Mouse (Mus musculus): ENCODE measurements around the gene Lsp1.

Gene Lsp1

DNA sequence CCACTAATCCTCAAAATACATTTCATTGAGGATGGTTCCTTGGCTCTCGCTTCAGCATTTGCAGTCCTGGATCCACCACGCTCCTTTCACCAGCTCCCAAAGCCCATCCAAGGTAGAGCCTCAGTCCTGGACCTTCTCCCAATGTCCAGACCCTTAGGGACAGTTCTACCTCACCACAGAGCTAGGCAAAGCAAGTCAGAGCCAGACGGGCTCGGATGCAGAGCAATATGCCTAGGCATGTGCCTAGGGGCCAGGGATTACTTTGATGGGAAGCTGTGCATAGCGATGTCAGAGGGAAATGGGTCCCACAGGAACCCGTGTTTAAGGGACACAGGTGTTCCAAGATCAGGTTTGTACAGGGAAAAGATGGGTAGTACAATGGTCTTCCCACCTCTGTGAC, 15.3 kb upstream of the Lsp1 start:
- no peak for DNase-seq

DNA sequence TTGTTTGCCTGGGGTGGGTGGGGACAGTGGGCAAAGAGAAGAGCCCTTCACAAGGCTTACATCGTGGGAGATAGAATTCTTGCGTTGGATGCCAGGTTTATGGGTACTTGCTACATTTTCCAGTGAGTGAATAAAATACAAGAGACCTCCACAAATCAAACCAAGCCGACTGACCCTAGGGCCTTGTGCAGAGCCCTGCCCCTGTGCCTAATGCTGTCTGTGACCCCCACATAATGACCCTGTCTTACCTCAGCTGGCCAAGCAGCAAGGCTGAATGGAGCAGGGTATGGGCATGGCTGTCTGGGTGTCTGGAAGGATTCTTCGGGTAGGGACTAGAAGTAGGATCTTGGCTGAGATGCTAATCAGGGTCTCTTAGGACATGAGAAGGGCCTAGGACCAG, 14.3 kb upstream of the Lsp1 start:
- no peak for DNase-seq

DNA sequence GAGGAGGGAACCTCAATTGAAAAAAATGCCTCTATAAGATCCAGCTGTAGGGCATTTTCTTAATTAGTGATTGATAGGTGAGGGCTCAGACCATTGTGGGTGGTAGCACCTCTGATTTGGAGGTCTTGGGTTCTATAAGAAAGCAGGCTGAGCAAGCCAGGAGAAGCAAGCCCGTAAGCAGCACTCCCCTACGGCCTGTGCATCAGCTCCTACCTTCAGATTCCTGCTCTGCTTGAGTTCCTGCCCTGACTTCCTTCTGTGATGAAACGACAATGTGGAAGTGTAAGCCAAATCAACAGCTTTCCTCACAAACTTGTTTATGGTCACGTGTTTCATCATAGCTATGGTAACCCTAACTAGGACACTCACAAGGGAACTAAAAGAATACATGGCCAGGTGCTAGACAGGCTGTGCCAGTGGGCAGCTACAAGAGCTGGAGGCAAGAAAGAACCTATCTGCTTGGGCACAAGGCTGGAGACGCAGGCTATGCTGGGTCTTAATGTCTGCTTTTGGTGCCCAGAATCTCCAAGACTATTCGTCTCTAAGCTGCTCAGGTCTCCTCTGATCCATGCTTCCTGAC, 11.5 kb upstream of the Lsp1 start:
- DNase-seq: peak in 1 of 2 experiments; percentile 2

DNA sequence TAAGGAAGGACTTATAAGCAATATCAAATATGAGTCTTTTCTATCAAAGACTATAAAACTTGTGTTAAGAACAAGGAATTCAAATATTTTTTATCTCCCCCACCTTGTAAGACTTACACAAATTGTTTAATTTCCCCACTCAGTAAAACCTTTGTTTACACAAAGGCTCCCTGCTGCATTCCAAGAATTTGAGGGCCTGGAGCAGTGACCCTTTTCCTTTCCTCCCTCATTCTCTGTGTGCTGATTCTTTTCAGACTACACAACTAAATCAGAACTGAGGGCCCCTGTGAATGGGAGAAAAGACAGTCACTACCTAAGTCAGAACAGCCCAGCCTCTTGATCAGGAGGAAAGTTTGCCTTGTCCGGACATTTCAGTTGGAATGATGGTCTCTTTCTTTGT, 5.9 kb upstream of the Lsp1 start:
- DNase-seq: no peak

DNA sequence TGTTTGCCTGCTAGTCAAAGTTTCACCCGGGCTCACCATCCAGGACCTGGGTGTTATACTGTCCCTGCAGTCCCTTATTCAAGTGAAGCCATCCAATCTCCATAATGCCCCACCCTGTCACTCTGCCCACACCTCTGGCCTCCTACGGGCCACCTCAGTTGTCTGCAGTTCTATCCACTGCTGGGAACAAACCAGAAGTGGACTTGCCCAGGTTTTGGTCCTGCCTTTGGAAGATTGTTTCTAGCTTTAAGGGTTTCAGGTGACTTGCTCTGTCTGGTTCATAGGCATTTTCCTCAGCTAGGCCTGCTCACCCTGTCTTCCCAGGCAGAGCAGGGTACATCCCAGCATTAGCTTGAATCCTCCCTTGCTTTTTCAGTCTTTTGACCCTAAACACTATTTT, 5.4 kb upstream of the Lsp1 start:
- peak in 1 of 2 experiments; percentile 8 for DNase-seq

DNA sequence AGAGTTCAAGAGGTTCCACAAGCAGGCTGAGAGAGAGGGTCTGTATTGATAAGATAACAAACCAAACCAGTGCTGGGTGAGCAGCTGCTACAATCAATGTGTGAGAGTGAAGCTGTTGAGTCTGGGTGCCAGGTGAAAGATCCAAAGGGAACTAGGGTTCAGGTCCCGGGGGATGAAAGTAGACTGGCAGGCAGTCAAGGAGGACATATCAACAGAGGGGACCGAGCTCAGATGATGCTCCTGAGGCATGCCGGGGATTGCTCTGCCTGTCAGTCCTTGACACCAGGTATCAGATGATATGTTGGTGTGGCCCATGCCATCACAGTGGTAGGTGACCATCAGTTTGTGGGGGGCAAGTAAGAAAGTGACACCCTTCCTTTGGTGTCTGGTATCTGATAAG, 3.8 kb upstream of the Lsp1 start:
- no peak for DNase-seq

DNA sequence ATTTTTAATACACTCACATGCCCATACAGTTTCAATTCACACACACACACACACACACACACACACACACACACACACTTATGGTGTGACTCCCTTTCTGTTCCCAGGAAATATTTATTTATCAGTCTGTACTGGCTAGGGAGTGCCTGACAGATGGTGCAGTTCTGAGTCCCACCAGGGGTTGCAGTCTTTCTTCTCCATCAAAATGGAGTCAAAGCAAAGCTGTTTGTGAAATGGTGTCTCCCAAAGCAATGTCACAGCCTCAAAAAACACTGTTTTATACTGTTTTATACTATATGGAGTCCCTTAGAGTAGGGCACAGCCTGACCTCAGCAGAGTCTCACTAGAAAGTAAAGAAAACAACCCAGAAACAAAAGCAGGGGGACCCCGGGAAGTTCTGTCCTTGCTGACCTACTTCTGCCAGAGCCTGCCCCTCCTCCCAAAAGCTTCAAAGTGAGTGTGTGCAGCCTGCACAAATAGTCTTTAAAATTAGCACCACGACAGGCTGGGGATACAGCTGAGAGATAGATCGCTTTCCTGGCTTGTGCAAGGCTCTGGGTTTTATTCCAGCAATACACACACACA, 3.3 kb upstream of the Lsp1 start:
- peak; percentile 78 to 85 for DNase-seq

DNA sequence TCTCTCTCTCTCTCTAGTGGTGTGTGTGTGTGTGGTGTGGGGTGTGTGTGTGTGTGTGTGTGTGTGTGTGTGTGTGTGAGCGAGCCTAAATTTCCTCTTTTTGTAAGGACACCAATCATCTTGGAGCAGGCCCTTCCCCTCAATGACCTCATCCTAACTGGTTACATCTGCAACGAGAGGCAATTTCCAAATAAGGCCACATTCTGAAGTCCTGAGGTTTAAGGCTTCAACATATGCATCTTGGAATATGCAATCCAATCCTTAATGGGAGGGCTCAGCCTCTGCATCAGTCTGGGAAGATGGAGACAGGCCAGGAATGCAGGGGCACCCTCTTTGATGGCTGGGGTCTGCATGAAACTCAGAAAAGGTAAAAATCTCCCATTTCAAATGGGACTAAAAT, 2.6 kb upstream of the Lsp1 start:
- no peak for DNase-seq

DNA sequence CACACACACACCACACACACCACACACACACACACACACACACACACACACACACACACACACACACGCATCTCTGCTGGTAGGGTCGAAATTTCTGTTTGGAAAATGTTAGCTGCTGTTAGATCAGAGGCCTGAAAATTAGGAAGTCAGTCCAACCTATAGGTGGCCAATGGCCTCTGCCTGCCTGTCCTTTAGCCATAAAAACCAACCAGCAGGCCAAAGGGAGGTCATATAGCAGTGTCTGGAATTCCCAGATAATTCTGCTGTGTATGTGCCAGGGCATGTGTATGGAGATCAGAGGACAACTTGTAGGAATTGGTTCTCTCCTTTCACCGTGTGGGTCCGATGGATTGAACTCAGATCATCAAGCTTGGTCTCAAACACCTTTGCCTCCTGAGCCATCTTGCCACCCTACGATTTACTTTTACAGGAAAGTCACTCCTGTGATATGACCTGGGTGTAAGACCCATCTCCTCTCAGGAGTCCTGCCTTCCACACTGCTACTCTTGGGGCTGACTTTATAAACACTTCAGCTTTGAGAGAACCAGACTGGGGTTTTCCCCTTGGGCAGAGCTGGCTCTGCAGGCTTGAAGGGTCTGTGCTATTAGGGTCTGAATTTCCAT, 1.8 kb upstream of the Lsp1 start:
- peak in 1 of 2 experiments; percentile 14 for DNase-seq

DNA sequence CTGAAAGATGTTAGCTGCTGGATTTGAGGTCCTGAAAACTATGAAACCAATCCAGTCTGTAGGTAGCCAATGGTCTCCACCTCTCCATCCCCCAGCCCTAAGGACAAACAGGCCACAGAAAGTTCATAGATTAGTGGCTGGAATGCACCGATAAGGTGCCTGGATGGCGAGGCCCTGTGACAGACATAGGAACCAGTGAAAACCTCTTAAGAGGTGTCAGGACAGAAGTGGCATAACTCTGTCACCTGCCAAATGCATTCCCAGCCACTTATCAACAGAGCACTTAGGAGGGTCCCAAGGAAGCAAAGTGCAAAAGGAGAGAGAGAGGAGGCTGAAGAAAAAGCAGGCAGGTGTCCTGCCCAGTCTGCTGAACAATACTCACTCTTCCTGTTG, 1.3 kb upstream of the Lsp1 start:
- no peak for DNase-seq

DNA sequence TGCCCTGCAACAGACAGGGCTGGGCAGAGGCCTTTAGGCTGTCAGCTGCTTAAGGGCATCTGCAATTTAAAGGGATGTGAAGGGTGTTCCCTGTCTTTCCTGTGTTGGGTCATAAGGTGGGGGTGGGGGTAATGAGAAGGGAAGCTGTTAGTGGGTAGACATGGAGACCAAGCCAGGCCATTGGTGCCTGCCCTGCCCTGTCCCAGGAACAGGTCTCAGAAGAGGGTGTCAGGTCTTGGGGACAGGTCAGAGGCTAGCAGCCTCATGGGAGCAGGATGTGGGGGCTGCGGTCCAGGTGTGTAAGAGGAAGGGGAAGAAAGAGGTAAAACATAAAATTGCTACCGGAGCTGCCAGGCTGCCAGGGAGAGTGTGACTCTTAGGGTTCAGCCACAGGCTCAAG, 837 bp downstream of the Lsp1 start:
- no peak for DNase-seq

DNA sequence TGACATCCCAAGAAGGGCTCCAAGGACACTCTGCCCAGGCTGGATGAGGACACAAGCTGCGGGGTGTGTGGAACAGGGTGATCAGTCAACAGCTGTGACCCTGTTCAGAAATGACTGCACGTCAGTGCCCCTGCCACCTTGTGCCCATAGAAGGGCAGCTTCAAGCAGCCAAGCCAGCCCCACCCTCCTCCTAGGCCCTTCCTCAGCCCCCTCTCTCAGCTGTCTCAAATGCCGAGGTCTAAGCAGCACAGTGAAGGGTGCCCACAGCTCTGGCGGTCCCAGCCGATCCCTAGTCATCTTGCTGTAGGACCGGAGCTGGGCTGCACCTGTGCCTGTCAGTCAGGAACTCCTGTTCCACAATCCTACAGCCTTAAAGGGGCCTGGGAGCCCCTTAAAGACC, 1.6 kb downstream of the Lsp1 start:
- DNase-seq: peak in 1 of 2 experiments; percentile 6

DNA sequence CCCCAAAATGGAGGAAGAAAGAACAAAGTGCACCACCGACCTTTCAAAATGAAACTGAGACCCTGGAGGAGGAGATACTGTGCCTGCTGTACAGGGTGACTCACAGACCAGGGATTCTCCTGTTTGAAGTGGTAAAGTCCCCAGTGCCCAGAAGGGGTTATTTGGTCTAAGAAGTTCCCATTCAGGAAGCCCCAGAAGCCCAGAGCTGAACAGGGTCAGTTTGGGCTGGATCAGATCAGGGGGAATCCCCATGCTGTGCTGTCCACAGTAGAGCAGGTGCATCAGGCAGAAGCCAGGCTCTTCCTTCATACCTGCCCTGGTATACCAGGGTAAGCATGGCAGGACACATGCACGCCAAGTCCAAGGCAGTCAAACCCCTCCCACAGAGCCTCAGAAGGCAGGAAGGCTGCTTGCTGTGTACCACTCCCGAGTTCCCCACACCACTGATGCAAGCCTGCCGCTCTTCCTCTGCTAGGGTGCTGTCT, 2.0 kb downstream of the Lsp1 start:
- no peak for DNase-seq

DNA sequence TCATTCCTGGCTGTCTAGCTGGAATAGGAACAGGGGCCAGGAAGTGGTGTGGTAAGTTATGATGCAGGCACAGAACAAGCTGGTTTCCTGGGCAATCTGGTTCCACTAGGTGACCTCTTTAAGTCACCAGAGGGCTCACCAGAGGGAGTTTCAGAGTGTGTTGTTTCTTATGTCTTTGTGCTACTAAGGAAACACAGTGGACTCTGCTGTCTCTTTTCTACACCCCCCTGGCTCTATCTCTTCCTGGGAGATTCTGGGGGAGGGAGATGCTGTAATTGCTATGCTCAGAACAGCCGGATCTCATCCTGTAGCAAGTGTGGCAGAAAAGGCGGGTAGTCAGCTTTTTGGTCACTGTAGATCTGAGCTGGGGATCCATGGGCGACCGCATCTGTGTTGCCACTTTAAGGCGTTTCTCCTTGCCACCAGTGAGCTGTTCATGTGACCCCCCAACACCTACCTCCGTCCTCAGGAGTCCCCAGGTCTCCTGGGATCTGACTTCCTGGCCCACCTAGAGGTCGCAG, 9.6 kb downstream of the Lsp1 start:
- DNase-seq: no peak

DNA sequence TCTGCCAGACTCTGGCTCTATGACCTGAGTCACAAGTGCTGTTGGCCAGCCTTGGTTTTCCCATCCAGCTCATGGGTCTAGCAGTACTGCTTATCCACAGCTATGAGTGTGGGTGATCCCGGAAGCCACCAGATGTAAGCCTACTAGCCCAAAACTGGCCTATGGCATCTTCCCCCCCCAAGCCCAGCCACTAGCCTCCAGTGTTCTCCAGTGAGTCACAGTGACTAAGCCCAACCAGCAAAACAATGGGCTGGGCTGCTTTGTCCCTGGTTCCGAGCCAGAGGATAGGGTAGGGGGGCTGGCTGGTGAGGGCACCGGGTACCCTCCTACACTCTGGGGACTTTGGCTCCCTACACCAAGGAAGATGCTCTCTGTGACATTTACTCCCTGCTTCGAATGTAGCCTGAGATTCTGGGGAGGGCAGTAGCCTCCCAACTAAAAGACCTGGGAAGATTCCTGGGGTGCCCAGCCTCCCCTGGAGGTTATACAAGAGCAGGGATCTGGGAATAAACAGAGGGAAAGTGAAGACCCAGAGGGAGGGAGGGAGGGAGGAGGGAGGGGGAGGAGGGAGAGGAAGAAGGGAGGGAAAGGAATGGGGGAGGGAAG, 10.3 kb downstream of the Lsp1 start:
- no peak for DNase-seq

DNA sequence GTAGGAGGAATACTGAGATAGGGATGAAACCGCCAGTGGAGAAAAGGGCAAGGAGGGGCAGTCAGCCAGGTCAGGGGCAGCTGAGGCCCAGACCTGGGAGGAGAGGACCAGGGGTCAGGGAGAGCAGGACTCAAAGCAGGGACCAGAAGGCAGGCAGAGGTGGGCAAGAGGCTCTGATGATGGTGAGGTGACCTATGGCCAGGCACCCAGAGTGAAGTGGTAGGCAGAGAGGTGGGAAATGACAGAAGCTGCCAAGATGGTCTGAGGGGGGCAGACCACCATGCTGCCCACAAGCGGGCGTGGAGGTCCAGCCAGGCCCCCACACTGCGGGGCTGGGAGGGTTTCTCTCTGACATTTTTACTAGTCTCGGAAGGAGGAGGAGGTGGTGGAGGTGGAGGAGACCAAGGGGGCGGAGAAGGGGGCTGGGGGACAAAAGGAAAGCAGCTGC, 10.8 kb downstream of the Lsp1 start:
- DNase-seq: no peak

DNA sequence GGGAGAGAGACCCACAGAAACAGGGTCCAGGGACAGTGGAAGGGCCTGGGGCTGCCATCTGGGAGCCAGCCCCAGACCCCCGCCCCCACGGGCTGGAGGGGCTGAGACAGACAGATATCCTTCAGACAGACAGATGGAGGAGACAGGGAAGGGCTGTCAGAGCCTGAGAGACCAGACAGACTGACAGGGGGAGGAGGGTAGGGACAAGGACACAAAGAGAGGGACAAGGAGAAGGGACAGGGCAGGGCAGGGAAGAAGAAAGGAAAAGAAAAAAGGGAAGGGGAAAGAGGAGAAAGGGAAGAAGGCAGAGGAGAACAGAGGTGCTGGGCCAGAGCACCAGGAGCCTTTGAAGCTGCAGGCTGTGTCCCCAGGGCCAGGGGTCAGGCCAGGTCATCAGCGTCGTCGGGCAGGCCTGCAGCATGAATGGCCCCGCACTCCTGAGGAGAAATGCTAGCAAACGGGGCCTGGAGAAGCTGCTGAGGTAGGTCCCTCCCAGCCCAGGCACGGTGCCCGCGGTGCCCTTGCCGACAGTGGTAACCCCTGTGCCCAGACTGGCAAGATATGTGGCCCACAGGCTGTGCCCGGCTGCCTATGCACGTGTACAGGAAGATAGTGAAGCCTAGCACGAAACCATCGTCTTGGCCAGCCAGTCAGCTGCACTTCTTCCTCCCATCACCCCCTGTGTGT, 11.4 kb downstream of the Lsp1 start:
- no peak for DNase-seq

DNA sequence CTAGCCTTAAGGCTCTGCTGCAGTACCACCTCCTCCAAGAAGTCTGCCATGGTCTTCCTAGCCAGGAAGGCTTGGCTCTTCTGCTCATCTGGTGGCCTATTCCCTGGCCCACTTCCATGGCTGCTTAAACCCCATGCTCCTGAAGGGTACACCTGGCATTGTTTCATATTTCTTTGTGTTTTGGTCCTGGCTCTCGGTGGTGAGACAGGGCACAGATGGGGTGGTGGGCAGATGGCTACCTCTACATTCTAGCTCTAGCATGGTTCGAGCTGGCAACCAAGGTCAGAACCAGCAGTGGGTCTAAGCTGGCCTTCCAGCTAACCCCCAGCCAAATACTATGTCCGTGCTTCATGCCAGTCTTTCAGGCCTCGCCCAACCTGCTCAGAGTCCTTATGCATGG, 12.3 kb downstream of the Lsp1 start:
- no peak for DNase-seq

DNA sequence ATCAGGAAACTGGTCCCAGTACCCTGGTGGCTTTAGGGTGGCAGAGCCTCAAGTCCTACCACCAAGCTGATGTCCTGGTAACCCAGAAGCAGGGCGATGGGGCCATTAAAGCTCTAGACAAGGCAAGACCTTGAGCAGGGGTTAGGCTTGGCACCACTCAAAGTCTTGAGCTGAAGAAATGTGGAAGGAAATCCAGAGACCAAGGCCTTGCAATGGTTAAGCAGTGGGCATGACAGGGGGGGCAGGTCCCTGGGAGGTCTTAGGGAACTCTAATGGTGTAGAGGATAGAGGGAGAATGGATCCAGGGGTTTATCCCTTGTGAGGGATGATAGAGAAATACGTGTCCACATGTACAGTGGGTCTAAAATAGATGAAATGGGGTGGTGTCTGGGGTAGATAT, 12.9 kb downstream of the Lsp1 start:
- no peak for DNase-seq

DNA sequence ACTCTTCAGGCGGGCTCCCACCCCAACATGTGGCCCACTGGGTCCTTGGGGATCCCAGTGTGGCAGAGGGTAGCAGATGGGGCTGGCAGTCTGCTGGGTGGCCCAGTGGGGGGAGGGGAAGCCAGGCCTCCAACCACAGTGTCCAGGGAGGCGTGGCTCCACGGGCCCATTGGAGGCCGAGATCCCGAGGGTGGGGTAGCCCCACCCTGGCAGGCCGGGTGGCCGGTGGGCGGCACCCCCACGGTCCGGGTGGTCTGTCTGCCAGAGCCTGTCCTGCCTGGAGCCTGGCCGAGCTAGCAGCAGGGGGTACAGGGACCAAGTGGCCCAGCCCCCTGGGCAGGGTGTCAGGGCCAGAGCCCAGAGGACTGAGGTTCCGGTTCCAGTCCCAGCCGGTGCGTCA, 14.2 kb downstream of the Lsp1 start:
- DNase-seq: no peak

DNA sequence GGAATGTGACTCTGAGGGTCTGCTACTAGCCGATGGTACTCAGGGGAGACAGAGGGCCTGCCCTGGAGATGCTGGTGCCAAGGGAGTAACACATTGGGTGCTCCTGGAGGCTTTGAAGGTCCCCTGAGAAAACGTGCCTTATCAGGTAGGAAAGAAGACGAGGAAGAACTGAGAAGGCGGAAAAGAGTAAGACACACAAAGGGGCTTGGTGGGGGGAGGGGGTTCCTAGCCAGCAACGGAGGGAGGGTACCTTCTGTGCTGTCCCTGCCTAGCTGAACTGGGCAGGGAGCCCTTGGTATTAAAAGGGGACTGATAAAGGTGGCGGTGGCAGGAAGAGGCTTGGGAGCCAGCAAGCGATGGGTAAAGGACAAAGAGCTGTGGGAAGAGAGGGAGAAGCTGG, 15.0 kb downstream of the Lsp1 start:
- DNase-seq: no peak

DNA sequence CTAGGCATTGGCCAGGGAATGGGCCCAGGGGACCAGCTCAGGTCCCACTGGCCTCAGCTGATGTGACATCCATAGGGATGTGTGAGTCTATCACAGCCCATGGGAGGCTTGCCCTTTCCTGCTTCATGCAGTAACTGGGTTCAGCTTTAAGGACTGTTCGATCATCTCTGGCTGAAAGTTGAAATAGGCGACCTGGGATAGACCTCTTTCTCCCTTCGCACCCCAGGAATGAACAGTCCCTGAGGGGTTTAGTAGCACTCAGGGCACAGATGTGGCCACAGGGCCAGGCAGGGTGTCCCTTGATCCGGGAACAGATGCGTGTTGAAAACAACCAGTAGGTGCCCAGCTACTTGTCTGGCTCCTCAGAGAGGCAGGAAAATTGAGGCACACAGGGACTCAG, 15.7 kb downstream of the Lsp1 start:
- no peak for DNase-seq

DNA sequence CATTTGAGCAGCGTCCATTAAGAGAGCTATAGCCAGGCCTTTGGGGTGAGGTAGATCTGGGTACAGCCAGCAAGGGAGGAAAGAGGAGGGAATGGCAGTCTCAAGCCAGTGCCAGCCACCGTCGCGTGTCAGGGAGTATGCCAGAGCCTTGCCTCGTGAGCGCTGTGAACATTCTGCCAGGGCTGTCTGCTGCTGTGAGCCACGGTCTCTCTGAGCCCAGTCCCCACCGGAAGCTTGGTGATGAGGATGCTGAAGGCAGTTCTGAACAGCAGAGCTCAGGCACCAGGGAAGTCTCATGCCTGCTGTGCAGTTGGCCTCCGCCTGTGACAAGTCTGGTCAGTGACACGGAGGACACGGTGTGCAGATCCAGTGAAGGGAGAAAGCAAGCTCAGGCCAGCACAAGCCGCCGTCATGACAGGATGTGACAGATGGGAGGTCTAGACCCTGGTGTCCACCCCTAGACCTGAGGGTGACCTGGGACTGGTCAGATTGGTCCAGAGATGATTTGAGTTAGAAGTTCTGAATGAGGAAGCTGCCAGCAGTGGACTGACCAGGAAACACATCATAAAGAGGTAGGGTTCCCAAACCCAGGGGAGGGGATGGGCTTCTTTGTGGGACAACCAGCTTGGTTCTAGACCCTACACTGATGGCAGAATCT, 16.3 kb downstream of the Lsp1 start:
- peak; percentile 49 to 56 for DNase-seq
